Mouse (Mus musculus): ENCODE data around the gene Tmem263.

DNA sequence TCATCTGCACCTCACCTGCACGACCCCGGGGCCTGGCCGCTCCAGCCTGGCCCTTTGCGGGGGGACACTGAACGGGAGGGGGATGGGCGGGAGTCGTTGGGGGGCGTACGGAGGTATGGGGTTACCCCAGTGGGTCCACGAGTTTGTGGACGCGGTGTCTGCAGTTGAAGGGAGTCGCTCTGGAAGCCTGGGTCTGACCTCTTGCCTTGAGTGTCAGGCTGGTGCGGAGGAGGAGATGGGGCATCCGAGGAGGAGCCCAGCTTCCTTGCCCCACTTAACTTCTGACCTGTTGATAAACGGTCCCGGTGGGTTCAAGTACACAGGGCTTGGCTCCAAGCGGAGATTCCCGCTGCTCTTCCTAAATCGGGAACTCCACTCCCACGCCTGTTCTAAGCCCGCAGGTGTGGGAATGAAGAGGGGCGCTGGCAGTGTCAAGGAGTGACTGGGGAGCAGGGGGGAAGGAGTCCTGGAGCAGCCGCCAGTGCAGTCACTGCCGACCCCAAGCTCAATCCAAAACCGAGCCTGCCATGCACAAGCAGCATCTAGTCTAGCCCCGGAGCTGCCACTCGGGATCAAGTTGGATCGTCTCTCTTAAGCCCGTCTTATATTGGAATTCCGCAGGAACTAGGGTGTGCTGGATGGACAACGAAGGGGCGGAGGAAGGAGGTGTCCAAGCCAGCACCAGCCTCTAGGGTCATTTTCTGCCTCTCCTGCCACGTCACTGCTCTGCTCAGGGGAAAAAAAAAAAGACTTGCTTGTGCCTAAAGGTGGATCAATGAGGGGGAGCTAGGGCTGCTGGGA, 858 bp downstream of the Tmem263 start:
- TF ChIP-seq CTCF (IDR thresholded peaks at IDR 0.05; ENCODE audit: control insufficient read depth, insufficient read depth, insufficient read length) (no peak), MYOG (IDR thresholded peaks at IDR 0.05; ENCODE audit: control insufficient read depth, extremely low read depth, insufficient read length) (no peak), CEBPB (IDR thresholded peaks at IDR 0.05; ENCODE audit: low read depth) (no peak), MYOD1 (IDR thresholded peaks at IDR 0.05; ENCODE audit: control insufficient read depth, insufficient read length, low read depth) (no peak)

All from C2C12 (cell line).